Mouse (Mus musculus) thymus, adult 2 months (tissue): Measurements from ENCODE around the gene Scamp3. TPM values are rescaled to one million over a fixed set of nuclear protein-coding genes. Genes with fewer than 3 reads are reported as not detected.

Experiments
- DNase-seq: peaks from one replicate; pipeline ENCODE4 v3.0.0; 2021
- H3K27ac ChIP-seq: fragments of 200-500 bp; 2 replicates; pipeline ENCODE4 v1.5.1; 2012; ENCODE audit warnings: low read length, control low read depth; ENCODE audit not compliant: control insufficient read depth, insufficient read depth
- H3K27me3 ChIP-seq: fragments of 200-500 bp; 2 replicates; pipeline ENCODE4 v1.6.1; 2012; ENCODE audit warnings: mild to moderate bottlenecking, low read length, moderate library complexity, mixed read lengths; ENCODE audit not compliant: control insufficient read depth, insufficient read depth
- H3K36me3 ChIP-seq: fragments of 200-500 bp; 2 replicates; pipeline ENCODE4 v1.6.1; 2012; ENCODE audit warnings: mild to moderate bottlenecking, low read length, moderate library complexity; ENCODE audit not compliant: control insufficient read depth, insufficient read depth
- H3K4me1 ChIP-seq: fragments of 200-500 bp; replicated peaks from 2 replicates; pipeline ENCODE4 v1.6.1; 2012; ENCODE audit warnings: low read length; ENCODE audit not compliant: control insufficient read depth, insufficient read depth
- H3K4me3 ChIP-seq: fragments of 200-500 bp; 2 replicates; pipeline ENCODE4 v1.5.1; 2012; ENCODE audit warnings: mild to moderate bottlenecking, low read length, control low read depth, moderate library complexity; ENCODE audit not compliant: control insufficient read depth, insufficient read depth
- CTCF ChIP-seq: fragments of 200-500 bp; IDR thresholded peaks from 2 replicates; pipeline ENCODE4 v1.5.1; 2012; ENCODE audit warnings: mild to moderate bottlenecking, control low read depth, low read length, moderate library complexity, borderline replicate concordance; ENCODE audit not compliant: control insufficient read depth, poor library complexity, insufficient read depth; ENCODE audit errors: extremely low read depth
- POLR2A ChIP-seq: fragments of 200-500 bp; IDR thresholded peaks from 2 replicates; pipeline ENCODE4 v1.6.1; 2012; ENCODE audit warnings: mild to moderate bottlenecking, low read length, control low read depth, moderate library complexity; ENCODE audit not compliant: control insufficient read depth, poor library complexity, insufficient read depth; ENCODE audit errors: extremely low read depth
- WGBS: fragments of 180-500 bp; shearing (Covaris S2); methylation state at CpG from one replicate; pipeline ENCODE4 v1.1.7; 2018; 5-methylcytosine and 5-hydroxymethylcytosine counted together
- polyA plus RNA-seq: library from polyadenylated mRNA; depleted of rRNA; stranded (reverse); fragments of >200 nt; gene quantifications from 2 replicates; pipeline ENCODE4 v1.2.3, GENCODE M21; 2012

The Scamp3 gene
- polyA plus RNA-seq, 1 experiment = 240 TPM

DNA sequence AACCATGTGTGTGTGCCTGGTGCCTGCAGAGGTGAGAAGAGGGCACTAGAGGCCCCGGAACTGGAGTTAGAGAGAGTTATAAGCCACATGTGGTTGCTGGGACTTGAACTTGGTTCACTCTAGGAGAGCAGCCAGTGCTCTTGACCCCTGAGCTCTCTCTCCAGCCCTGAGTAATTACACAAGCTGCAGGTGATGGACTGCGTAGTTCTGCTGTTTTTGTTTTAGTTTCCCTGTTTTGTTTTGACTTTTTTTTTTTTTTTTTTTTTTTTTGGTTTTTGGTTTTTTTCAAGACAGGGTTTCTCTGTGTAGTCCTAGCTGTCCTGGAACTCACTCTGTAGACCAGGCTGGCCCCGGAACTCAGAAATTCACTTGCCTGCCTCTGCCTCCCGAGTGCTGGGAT, 15.5 kb upstream of the Scamp3 start:
- 96% methylated on average over 4 of the region's 4 CpGs for WGBS
- H3K4me3 ChIP-seq = no peak overlapping the region
- no peak for TF ChIP-seq POLR2A
- no peak for TF ChIP-seq CTCF
- H3K27ac ChIP-seq = no peak overlapping the region
- H3K27me3 ChIP-seq = no peaks in the 10 kb centered on the region; the same call in 1 of the 2 replicates
- peaks cover 22% of the 10 kb centered on the region for H3K4me1 ChIP-seq
- H3K36me3 ChIP-seq = no peaks in the 10 kb centered on the region
- no peak for DNase-seq

DNA sequence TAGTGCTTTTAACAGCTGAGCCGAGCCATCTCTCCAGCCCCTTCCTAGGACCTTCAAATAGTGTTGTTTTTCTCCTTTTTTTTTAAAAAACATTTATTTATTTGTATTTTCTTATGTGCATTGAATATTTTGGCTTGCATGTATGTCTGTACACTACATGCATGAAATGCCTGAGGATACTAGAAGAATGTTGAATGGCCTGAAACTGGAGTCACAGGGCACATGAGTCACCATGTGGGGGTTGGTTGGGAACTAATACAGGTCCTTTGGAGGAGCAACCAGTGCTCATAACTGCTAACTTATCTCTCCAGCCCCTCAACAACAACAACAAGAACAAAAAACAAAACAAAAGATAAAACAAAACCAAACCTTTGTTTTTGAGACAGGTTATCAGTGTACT, 14.2 kb upstream of the Scamp3 start:
- no peaks in the 10 kb centered on the region; the same call in 1 of the 2 replicates for H3K27me3 ChIP-seq
- 95% methylated on average over 1 of the region's 1 CpGs for WGBS
- peaks cover 9% of the 10 kb centered on the region; the same call in 1 of the 2 replicates for H3K36me3 ChIP-seq
- peaks cover 22% of the 10 kb centered on the region for H3K4me1 ChIP-seq
- H3K27ac ChIP-seq = no peak overlapping the region
- TF ChIP-seq CTCF = no peak
- no peak for TF ChIP-seq POLR2A
- H3K4me3 ChIP-seq = no peak overlapping the region
- DNase-seq = no peak

DNA sequence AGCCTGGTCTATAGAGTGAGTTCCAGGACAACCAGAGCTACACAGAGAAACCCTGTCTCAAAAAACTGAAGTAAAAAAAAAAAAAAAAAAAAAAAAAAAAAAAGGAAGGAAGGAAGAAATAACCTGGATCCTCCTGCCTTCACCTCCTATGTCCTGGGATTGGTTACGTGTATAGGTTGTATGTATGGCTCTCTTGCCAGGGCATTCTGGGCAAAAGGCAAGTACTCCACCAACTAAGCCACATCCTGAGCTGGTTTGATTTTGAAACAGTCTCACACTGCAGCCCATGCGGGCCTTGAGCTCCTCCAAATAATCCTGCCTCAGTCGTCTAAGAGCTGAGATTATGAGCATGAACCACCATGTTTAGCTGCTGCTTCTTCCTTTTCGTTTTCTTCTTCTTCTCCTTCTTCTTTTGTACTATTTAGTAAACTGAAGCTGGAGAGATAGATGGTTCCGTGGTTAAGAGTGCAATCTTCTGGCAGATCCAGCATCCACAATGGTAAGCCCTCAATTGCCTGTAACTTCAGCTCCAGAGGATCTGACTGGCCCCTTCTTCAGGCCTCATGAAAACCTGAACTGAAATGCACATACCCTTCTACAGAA, 13.5 kb upstream of the Scamp3 start:
- TF ChIP-seq CTCF (no peak), POLR2A (no peak)
- WGBS = 21% methylated on average over 5 of the region's 5 CpGs
- peak overlapping the region; percentile 50 for H3K27ac ChIP-seq
- peaks cover 20% of the 10 kb centered on the region for H3K4me1 ChIP-seq
- DNase-seq = no peak
- H3K36me3 ChIP-seq = peaks cover 15% of the 10 kb centered on the region
- no peak overlapping the region for H3K4me3 ChIP-seq
- no peaks in the 10 kb centered on the region; the same call in 1 of the 2 replicates for H3K27me3 ChIP-seq

DNA sequence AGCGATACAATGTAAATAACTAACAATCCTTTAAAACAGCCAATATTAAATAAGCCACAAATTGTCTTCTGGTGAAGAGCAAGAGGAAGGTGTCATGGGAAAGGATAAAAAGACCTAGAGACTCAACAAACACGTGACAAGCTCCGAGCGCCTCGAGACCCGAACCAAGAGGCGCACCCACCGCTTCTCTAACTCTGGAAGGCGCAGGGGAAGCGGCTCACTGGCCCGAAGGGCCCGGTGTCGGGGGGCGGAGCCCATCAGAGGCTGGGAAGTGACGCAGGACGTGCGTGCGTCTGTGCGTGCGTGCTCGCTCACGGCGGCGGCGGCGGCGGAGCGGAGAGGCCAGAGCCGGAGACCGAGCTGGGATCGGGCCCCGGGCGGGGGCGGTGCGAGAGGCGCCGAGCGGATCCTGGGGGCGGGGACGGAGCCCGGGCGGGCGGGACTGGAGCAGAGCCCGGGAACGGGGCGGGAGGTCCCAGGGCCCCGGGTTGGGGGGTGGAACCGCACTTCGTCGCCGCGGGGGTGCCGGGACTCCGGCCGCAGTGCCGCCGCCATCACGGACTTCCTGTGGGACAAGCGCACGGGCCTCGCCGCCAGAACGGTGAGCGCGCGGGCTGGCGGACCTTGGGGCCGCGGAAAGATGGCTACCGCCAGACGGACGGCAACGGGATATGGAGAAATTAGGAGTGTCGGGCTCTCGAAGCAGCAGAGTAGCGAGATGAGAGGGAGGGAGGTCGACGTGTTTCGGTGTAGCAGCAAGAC, 12.6 kb upstream of the Scamp3 start, which contains the start of gene Clk2:
Gene Clk2, plus strand, starts transcription at position 290 of the 762 bp plus-strand sequence.
- Histone ChIP-seq H3K36me3 (peaks cover 25% of the 10 kb centered on the region), H3K4me1 (peaks cover 12% of the 10 kb centered on the region), H3K27me3 (no peaks in the 10 kb centered on the region), H3K4me3 (peak within 1 kb of the TSS; percentile 92), H3K27ac (peak within 1 kb of the TSS; percentile 61)
- WGBS = under 1% methylated on average over 69 of the region's 79 CpGs
- TF ChIP-seq POLR2A (peak; percentile 95), CTCF (0 out of 2 replicates have a peak, but pooled peaks have one; percentile 15)
- DNase-seq = peak; percentile 96

DNA sequence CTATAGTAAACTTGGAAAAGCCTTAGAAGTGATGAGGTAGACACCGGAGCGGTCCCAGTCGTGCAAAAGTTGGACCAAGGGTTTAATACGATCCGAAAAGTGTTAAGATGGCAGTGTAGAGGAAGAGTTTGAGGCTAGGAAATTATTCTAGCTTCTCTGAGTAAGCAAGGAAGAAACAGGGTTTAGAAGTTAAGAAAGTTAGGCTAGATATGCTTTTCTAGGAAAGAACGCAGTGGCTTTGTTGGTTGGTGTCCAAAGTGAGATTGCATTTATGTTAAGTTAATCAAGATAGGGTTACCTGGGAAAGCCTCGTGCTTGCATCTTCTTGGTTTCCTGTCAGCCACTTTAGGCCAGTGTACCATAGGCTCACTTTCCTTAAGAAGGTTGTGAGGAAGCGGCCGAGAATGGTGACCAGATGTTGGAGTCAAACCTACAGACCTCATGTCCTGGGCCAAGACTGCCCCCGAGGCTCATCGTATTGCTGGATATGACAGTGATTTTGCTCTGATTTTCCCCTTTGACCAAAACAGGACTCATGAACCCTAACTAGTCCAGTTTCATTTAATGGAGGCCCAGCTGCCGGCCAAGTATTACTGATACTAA, 11.9 kb upstream of the Scamp3 start:
- 20% methylated on average over 12 of the region's 12 CpGs for WGBS
- Histone ChIP-seq H3K27me3 (no peaks in the 10 kb centered on the region), H3K4me1 (peaks cover 7% of the 10 kb centered on the region), H3K36me3 (peaks cover 32% of the 10 kb centered on the region), H3K27ac (peak overlapping the region; percentile 47), H3K4me3 (peak overlapping the region; percentile 92)
- no peak for DNase-seq
- no peak for TF ChIP-seq POLR2A
- TF ChIP-seq CTCF = no peak

DNA sequence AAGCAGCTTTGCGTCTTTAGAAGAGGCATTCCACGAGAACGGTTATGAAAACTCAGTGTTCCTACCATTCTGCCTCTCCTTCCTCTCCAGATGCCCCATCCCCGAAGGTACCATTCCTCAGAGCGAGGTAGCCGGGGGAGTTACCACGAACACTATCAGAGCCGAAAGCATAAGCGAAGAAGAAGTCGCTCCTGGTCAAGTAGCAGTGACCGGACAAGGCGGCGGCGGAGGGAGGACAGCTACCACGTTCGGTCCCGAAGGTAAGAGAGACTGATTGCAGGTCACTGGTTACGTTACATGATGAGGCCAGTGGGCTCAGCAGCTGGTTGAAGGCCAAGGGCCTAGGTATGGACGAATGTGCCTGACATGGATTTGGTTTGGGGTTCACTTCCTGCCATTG, 10.3 kb upstream of the Scamp3 start:
- H3K27me3 ChIP-seq = no peaks in the 10 kb centered on the region
- no peak for DNase-seq
- TF ChIP-seq POLR2A = no peak
- no peak for TF ChIP-seq CTCF
- no peak overlapping the region for H3K27ac ChIP-seq
- no peak overlapping the region for H3K4me3 ChIP-seq
- H3K4me1 ChIP-seq = peaks cover 7% of the 10 kb centered on the region
- peaks cover 47% of the 10 kb centered on the region for H3K36me3 ChIP-seq
- 98% methylated on average over 19 of the region's 19 CpGs for WGBS
